In genomic region chr5:28563401-28563800, GRCm38 (mm10) we compare ENCODE assay signal across 14 mouse cellular contexts.
DNase-seq lines count a peak whose midpoint lies in the region; ATAC-seq and TF ChIP-seq lines count a peak whose summit lies in the region.
"Had no signal": no experiment of that assay in that cellular context is flagged by ENCODE, and none has a peak within 500 bp of the region (broad histone marks: within the 10 kb centered on the region; RNA-seq: fewer than 3 reads in every experiment).

No protein-coding gene starts in this region.

- H3K27me3 ChIP-seq in liver, adult 2 months (ENCODE audit: control insufficient read depth, insufficient read depth, low read length) = no peaks in the 10 kb centered on the region
- H3K27me3 ChIP-seq in intestine, embryonic 16.5 days (replicated peaks; ENCODE audit: control insufficient read depth, insufficient read depth, low read length) = no peaks in the 10 kb centered on the region
- no peaks in the 10 kb centered on the region for H3K27me3 ChIP-seq in stomach, embryonic 15.5 days (replicated peaks)
- H3K27me3 ChIP-seq: embryonic facial prominence, embryonic 15.5 days; limb, embryonic 12.5 days; midbrain, embryonic 12.5 days had no signal

- no peak overlapping the region for H3K9ac ChIP-seq in liver, adult 2 months (ENCODE audit: low read depth, low read length)
- no peak overlapping the region for H3K9ac ChIP-seq in intestine, embryonic 16.5 days (ENCODE audit: low read depth, low read length)
- no peak overlapping the region for H3K9ac ChIP-seq in stomach, embryonic 15.5 days
- H3K9ac ChIP-seq: embryonic facial prominence, embryonic 15.5 days; limb, embryonic 12.5 days; midbrain, embryonic 12.5 days had no signal

- H3K4me1 ChIP-seq in liver, adult 2 months (ENCODE audit: control insufficient read depth, insufficient read depth, low read length) = peaks cover 15% of the 10 kb centered on the region
- H3K4me1 ChIP-seq in intestine, embryonic 16.5 days (ENCODE audit: control insufficient read depth, insufficient read depth, low read length) = peaks cover 8% of the 10 kb centered on the region; the same call in 1 of the 2 replicates
- H3K4me1 ChIP-seq in lung, adult 2 months (ENCODE audit: control insufficient read depth, insufficient read depth, low read length) = peaks cover 2% of the 10 kb centered on the region
- 0 out of 2 replicates have a peak, but pooled peaks cover 5% of the 10 kb centered on the region for H3K4me1 ChIP-seq in stomach, embryonic 15.5 days
- H3K4me1 ChIP-seq: embryonic facial prominence, embryonic 15.5 days; limb, embryonic 12.5 days had no signal

- DNase-seq in liver, adult 2 months (ENCODE audit: extremely low read depth, low read depth, low spot score) = peak; percentile 30
- no peak for DNase-seq in liver
- DNase-seq in lung, adult 2 months = peak; percentile 55
- no peak for DNase-seq in layer of hippocampus, adult 8-10 months (ENCODE audit: low spot score in 2 of 2)
- DNase-seq in c-Kit-positive CD71-positive TER-119-positive erythroid progenitor cells, embryonic 14.5 days (ENCODE audit: low spot score) = no peak
- DNase-seq: cerebellum, postnatal 14 days; heart, adult 2 months; kidney, adult 8-10 months; layer of hippocampus, postnatal 36 days had no signal

- no peak for TF ChIP-seq CTCF in liver, adult 2 months (IDR thresholded peaks at IDR 0.05; ENCODE audit: low read depth, low read length)
- no peak for TF ChIP-seq CTCF in lung, adult 2 months (IDR thresholded peaks at IDR 0.05; ENCODE audit: insufficient read depth, low read length)

- 6% methylated on average over 3 of the region's 3 CpGs for WGBS in liver, adult 2 months
- 20% methylated on average over 3 of the region's 3 CpGs for WGBS in intestine, embryonic 16.5 days
- 26% methylated on average over 3 of the region's 3 CpGs for whole genome bisulfite sequencing in lung, adult 2 months
- 25% methylated on average over 3 of the region's 3 CpGs for WGBS in stomach, embryonic 15.5 days

- no peaks in the 10 kb centered on the region for H3K36me3 ChIP-seq in liver, adult 2 months (ENCODE audit: control insufficient read depth, insufficient read depth, low read length)
- no peaks in the 10 kb centered on the region for H3K36me3 ChIP-seq in intestine, embryonic 16.5 days (ENCODE audit: control insufficient read depth, insufficient read depth, low read length)
- H3K36me3 ChIP-seq in stomach, embryonic 15.5 days = no peaks in the 10 kb centered on the region
- H3K36me3 ChIP-seq: embryonic facial prominence, embryonic 15.5 days; limb, embryonic 12.5 days; midbrain, embryonic 12.5 days had no signal

- H3K27ac ChIP-seq in liver, adult 2 months (replicated peaks; ENCODE audit: insufficient read depth, low read depth, low read length) = no peak overlapping the region
- peak overlapping the region; percentile 94 for H3K27ac ChIP-seq in intestine, embryonic 16.5 days (ENCODE audit: low read length)
- peak overlapping the region; percentile 77 for H3K27ac ChIP-seq in stomach, embryonic 15.5 days
- H3K27ac ChIP-seq: embryonic facial prominence, embryonic 15.5 days; heart, adult 2 months; limb, embryonic 12.5 days; midbrain, embryonic 12.5 days had no signal

- H3K79me2 ChIP-seq in liver, adult 2 months (ENCODE audit: control insufficient read depth, insufficient read depth, low read length) = no peaks in the 10 kb centered on the region

- TF ChIP-seq POLR2A in liver, adult 2 months (IDR thresholded peaks at IDR 0.05; ENCODE audit: extremely low read depth, insufficient read depth, low read length) = no peak
- no peak for TF ChIP-seq POLR2A in lung, adult 2 months (IDR thresholded peaks at IDR 0.05; ENCODE audit: borderline replicate concordance, extremely low read depth, low read depth, low read length)

- ATAC-seq in intestine, embryonic 16.5 days = peak; percentile 97
- peak; percentile 91 for ATAC-seq in stomach, embryonic 15.5 days (ENCODE audit: insufficient read depth, low FRiP score, low read depth)

- H3K9me3 ChIP-seq in intestine, embryonic 16.5 days (ENCODE audit: control insufficient read depth, low read length) = no peaks in the 10 kb centered on the region
- no peaks in the 10 kb centered on the region for H3K9me3 ChIP-seq in stomach, embryonic 15.5 days
- H3K9me3 ChIP-seq: embryonic facial prominence, embryonic 15.5 days; limb, embryonic 12.5 days; midbrain, embryonic 12.5 days had no signal

- no peak overlapping the region for H3K4me3 ChIP-seq in liver, adult 2 months (ENCODE audit: insufficient read depth, low read depth, low read length)
- H3K4me3 ChIP-seq in intestine, embryonic 16.5 days (ENCODE audit: low read length) = no peak overlapping the region
- H3K4me3 ChIP-seq in lung, adult 2 months (replicated peaks; ENCODE audit: extremely low read depth, low read depth, low read length) = no peak overlapping the region
- no peak overlapping the region for H3K4me3 ChIP-seq in stomach, embryonic 15.5 days (replicated peaks)
- H3K4me3 ChIP-seq: embryonic facial prominence, embryonic 15.5 days; heart, adult 2 months; limb, embryonic 12.5 days; midbrain, embryonic 12.5 days had no signal

- H3K4me2 ChIP-seq in intestine, embryonic 16.5 days (ENCODE audit: low read depth, low read length) = no peak overlapping the region
- H3K4me2 ChIP-seq in stomach, embryonic 15.5 days = no peak overlapping the region
- H3K4me2 ChIP-seq: embryonic facial prominence, embryonic 15.5 days; limb, embryonic 12.5 days; midbrain, embryonic 12.5 days had no signal

Comparison
In these comparisons a context has a peak if more than half of its experiments do, and no peak if none do; other contexts are left out.
1. DNase-seq: peak in liver, adult 2 months (single experiment) and lung, adult 2 months (single experiment); none in liver (single experiment), layer of hippocampus, adult 8-10 months (0 of 2) and c-Kit-positive CD71-positive TER-119-positive erythroid progenitor cells, embryonic 14.5 days (single experiment).